Mouse (Mus musculus): ENCODE measurements at regions not wholly inside any gene's neighbourhood (a gene's known extent, or its start where the extent isn't known, plus 50 kb on each side); places are given as distances from the start of the nearest gene placed in this dataset.
A peak's percentile ranks its signal among the peaks of the same experiment; 100 is the strongest.

DNA sequence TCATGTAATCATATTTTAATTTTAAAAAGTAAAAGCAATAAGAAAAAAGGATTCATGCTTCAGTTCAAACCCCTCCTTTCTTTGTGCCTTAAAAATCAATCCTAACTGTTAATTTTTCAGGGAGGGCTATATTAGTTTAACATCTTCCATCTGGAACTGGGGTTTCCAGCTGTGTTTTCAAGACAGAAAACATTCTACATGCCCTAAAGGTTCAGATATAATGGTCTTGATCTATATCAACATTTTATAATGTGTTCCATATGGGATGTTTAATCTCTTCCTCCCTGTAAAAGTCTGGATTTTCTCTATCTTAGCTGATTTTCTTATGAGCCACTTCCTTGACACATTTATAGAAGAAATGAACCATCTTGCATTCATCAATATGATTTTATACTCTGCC lies 205.9 kb upstream of the Grm7 start:
- DNase-seq (ENCODE audit: low spot score in 2 of 2) = no peak

- no peak for DNase-seq (ENCODE audit: low spot score in 2 of 2)
Measured at GRCm38 (mm10) chr6:110463370-110463769, 182.0 kb upstream of the Grm7 start.

- no peak for DNase-seq (ENCODE audit: low spot score in 2 of 2)
Measured at GRCm38 (mm10) chr6:110467661-110468060, 177.7 kb upstream of the Grm7 start.

DNA sequence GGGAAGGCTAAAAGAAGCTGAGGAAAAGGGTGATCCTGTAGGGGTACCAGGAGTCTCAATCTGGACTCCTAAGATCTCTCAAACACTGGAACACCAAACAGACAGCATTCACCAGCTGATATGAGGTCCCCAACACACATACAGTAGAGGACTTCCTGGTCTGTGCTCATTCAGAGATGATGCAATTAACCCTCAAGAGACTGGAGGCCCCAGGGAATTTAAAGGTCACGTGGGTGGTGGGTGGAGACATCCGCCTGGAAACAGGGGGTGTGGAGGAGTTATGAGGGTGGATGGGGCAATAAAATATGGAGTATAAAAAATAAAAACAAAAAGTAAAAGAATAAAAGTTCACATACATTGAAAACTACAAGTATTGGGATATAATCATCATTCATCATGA lies 139.5 kb upstream of the Grm7 start:
- no peak for DNase-seq (ENCODE audit: low spot score in 2 of 2)

GRCm38 (mm10) chr6:110510494-110510893 lies 134.9 kb upstream of the Grm7 start:
- no peak for DNase-seq (ENCODE audit: low spot score in 2 of 2)

GRCm38 (mm10) chr6:110538731-110539191 lies 106.6 kb upstream of the Grm7 start:
- peak; percentile 67 to 88 for DNase-seq (ENCODE audit: low spot score in 2 of 2)

- DNase-seq (ENCODE audit: low spot score in 2 of 2) = no peak
Measured at GRCm38 (mm10) chr6:110545542-110545941, 99.8 kb upstream of the Grm7 start.

DNA sequence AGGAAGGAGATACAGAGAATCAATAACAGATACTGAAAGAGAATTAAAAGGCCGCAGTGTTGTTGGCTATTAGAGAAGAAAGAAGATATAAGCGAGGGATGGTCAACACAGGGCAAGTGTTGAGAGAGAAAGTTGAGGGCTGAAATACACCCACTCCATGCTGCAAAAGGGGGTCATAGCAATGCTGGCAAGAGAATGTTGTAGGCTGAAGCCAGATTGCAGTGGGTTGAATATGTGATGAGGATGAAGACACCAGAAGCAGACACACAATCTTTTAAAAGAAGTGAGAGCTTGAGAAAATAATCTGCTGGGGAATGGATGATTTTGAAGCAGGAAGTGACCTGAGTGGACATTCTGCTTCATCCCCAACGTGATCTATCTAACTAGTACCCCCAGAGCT lies 90.5 kb upstream of the Grm7 start:
- DNase-seq (ENCODE audit: low spot score in 2 of 2) = peak in 1 of 2 experiments; percentile 50

GRCm38 (mm10) chr6:110559656-110560055 lies 85.7 kb upstream of the Grm7 start:
- no peak for DNase-seq (ENCODE audit: low spot score in 2 of 2)

- DNase-seq (ENCODE audit: low spot score in 2 of 2) = no peak
Measured at GRCm38 (mm10) chr6:110560426-110560825, 85.0 kb upstream of the Grm7 start.

- peak in 1 of 2 experiments; percentile 6 for DNase-seq (ENCODE audit: low spot score in 2 of 2)
Measured at GRCm38 (mm10) chr6:110577216-110577615, 68.2 kb upstream of the Grm7 start.

Measured in frontal cortex, postnatal 36 days (tissue).